Mouse (Mus musculus) left cerebral cortex, postnatal 36 days (tissue): ENCODE measurements at regions not wholly inside any gene's neighbourhood (a gene's known extent, or its start where the extent isn't known, plus 50 kb on each side); places are given as distances from the start of the nearest gene placed in this dataset.

Experiments
- DNase-seq, 2 experiments: peaks; one replicate each; pipeline ENCODE4 v3.0.0; 2021 to 2022; ENCODE audit warnings: low spot score in 2 of 2, mixed read lengths in 1 of 2
- intact Hi-C: fragments of 180-260 bp; cut with DNase I; formaldehyde crosslinking; loops from one replicate; pipeline ENCODE4 v1.15.1; 2025

DNA sequence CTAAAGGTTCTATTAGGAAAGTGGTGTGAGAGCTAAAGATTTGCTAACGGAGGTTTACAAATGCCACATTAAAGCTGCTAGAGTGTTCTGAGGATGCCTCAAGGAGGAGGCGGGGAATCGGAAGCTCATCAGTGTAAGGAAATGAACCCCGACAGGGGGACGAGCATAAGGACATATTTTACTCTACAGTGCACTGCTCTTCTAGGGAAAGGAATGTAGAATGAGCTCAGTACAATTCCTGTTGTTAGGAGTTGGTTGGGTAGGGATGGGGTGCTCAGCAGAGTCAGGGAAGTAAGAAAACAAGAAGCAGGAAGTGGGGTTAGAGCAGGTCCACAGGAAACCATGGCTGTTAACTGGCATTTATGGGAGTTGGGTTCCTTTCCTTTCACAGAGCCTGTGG is 54.6 kb downstream of the Mex3b start:
- intact Hi-C loops: loop anchor here (5.0 kb wide), 1 partner anchor 71 kb away; no protein-coding TSS in a partner anchor
- no peak for DNase-seq

DNA sequence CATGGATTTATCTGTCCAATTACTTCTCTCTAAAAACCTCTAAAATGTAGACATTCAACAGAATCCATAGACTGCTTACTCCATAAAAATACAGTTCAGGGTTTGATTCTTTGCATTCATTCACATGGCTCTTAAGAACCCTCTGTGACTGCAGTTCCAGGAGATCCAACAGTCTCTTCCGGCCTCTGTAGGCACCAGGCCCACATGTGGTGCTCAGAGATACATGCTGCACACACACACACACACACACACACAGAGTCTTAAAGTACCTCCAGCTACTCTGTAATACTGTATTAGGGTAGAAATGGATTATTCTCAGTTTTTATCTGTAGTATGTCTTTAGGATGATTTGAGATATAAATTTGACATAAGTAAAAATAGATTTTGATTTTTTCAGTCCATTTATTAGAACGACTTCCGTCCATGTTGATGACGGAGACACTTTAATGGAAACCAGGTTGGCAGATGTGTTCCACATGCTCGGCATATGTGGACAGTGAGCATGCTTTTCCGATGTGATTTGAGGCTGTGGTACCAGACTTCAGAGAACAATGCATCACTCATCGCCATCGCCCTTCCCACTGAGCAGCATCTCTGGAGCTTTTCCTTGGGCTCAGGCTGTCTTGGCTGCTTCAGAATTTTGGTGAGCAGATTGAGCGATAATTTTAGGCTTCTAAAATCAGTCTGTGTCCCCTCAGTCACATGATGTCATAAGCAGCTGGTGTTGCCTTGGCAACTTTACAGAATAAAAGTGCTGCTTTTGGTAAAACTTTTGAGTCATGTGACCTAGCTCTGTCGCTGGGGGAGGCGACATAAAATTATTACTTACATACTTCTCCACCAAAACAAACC is 56.3 kb downstream of the Mex3b start:
- DNase-seq: peak; percentile 77 to 82
- intact Hi-C loops: loop anchor here (1.0 to 5.0 kb wide), 2 partner anchors 57 to 69 kb away; no protein-coding TSS in a partner anchor

DNA sequence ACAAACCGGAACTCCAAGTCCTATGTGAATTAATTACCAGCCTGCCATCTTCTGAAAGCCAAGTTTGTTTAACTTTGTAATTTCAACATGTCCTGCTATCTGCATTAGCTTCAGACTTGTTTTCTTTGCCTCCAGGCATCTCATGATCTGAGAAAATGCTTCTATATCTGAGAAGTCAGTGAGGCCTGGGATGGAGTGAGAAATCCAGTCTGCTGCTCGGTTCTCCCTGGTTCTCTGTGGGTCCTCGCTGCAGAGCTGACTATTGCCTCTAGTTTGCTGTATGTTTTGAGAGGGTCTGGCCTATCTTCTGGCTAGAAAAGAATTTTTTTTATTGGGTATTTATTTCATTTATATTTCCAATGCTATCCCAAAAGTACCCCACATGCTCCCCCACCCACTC is 57.0 kb downstream of the Mex3b start:
- intact Hi-C loops: loop anchor here (5.0 kb wide), 1 partner anchor 68 kb away; no protein-coding TSS in a partner anchor
- no peak for DNase-seq

DNA sequence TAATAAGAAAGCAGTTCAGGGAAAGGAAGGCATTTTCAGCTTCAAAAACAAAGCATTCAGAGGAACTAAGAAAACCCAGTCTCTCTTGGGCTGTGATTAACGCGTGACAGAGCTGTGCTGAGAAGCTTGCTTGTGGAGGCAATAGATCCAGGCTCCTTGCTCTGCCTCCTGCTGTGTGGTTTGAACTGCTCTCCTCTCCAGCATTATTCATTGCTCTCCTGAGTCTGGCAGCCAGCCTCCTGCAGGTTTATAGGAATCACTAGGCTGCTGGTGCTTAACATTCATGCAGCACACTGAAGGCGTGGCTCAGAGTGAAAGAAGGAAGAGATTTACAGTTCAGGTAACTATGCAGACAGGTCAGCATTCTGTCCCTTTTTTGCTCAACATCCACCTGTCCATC is 71.2 kb downstream of the Mex3b start:
- intact Hi-C loops: no loop called here
- no peak for DNase-seq

DNA sequence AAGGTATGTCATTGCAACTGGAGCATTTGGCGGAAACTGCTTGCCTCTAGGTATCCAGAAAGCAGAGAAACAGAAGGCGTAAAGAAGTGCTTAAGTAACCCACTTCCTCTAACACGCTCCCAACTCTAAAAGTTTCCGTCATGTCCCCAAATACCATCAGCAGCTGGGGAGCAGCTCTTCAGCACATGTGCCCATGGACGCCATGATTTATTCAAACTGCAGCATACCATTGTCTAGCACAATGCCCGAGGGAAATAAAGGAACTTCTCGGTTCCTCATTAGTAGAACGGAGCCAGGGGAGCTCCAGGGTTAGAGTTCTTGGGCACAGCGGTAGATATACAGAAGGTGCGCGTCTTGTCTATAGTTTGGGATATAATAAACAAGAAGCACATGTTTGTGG is 72.4 kb downstream of the Mex3b start:
- no peak for DNase-seq
- intact Hi-C loops: no loop called here

DNA sequence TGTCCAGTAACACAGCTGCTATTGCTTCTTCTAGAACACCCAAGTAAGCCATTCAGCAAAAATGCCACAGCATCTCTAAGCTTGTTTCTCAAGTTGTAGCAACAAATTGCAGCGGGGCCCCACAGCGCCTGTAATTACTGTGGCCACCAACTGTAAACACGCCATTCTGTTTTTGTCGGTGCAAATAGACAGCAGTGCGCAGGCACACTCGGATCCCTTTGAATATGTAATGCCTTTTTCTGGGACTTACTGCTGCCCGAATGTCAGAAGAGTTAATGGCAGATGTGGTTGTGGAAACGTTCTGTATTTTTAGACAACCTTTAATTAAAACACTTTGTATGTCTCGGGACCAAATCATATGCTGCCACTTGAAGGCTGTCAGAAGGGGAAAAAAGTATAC is 76.2 kb downstream of the Mex3b start:
- intact Hi-C loops: no loop called here
- peak in 1 of 2 experiments; percentile 20 for DNase-seq

DNA sequence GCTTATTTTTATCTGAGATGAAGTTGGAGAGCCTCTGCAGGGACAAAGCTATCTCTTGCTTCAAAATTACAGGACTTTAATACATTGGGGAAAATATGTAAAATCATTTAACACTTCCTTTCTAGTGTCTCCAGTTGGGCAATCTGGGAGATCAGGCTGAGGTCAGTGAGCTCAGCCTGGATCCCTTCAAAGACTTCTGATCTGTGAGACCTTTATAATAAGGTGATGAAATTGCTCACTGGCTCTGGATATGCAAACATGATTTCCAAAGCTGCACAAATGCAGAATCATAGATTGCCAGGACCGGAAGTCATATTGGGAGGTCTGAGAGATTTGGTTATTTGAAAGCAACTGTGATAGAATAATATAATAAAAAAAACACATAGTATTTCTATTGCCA is 76.7 kb downstream of the Mex3b start:
- intact Hi-C loops: no loop called here
- DNase-seq: no peak

DNA sequence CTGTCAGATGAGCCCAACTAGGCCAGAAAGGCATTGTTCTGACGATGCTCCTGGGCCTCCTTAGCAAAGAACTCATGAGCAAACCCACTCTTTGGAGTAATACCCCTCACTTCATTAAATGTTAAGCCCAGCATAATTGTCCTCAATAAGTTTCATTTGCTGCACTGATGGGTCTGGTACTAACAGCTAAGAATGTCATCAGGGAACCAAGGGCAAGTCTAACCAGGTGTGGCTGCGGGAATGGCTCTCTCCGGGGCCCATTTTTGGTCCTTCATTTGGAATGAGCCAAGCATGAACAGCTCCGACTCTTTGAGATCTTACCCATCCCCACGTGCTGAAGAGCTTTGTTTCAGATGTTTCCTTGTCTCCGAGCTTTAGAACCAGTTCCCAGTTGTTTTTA is 82.2 kb downstream of the Mex3b start:
- no peak for DNase-seq
- intact Hi-C loops: no loop called here

DNA sequence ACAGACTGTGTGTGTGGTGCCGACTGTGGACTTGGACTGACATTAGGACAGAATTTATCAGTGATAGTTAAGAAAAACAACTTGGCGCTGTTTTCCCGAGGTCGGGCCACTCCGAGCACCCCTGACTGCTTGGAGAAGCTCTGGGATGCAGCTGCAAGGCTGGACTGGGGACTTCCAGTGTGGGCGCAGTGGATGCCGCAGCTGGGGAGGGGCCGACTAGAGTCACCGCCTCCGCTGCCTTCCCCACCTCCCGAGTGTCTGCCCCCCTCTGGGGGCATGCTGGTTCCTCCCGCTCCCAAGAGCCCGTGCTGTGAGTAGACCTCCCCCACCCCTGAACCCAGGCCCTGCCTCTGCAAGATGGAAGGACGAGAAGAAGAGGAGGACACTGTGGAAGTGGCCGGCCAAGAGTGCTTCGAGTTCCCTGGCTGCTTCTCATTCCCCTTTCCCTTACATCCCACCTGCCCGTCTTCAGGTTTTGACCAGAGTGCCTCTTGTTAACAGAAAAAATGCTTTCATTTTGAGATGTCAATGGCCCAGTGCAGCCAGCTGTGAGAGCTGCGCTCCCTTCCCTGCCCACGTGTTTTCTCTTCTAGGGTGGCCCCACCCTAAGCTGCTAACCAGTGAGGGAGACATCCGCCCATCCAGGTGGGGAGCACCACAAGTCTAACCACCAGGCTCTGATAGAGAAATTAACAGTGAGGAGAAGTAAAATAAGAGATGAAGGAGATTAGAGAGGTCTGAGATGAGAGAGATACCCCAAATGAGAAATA is 90.3 kb downstream of the Mex3b start:
- DNase-seq: no peak
- intact Hi-C loops: no loop called here

DNA sequence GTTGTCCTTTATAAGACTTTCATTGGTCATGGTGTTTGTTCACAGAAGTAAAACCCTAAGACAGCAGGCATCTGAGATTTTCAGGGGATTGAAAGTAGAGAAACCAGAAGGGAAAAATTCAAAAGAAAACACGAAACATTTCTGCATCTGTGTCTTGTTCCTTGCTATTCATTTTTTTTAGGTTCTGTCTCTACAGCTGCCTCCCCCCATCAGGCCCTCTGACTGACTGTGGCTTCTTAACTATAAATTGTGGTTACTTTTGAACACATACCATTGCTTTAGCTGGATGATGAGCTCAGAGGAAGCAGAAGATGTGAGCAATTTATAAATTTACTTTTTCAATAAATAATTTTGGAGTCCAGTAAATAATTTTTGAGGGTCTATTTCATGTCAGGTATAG is 103.5 kb downstream of the Mex3b start:
- no peak for DNase-seq
- intact Hi-C loops: no loop called here

DNA sequence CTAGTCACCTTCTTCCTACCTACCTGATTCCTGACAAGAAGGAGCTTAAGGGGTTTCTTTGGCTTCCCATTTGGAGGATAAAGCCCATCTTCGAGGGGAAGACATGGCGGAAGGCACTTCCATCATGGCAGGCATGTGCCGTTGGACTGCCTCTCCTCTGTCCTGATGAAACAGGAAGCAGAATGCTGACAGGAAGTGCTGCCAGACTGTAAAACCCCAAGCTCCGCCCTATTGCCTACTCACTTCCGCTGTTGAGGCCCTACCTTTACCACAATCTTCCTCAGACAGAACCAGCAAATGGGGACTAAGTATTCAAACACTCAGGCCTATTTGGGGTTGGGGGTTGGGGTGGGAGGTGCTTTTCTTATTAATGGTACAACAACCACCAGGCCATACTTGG is 104.1 kb downstream of the Mex3b start:
- intact Hi-C loops: no loop called here
- no peak for DNase-seq

DNA sequence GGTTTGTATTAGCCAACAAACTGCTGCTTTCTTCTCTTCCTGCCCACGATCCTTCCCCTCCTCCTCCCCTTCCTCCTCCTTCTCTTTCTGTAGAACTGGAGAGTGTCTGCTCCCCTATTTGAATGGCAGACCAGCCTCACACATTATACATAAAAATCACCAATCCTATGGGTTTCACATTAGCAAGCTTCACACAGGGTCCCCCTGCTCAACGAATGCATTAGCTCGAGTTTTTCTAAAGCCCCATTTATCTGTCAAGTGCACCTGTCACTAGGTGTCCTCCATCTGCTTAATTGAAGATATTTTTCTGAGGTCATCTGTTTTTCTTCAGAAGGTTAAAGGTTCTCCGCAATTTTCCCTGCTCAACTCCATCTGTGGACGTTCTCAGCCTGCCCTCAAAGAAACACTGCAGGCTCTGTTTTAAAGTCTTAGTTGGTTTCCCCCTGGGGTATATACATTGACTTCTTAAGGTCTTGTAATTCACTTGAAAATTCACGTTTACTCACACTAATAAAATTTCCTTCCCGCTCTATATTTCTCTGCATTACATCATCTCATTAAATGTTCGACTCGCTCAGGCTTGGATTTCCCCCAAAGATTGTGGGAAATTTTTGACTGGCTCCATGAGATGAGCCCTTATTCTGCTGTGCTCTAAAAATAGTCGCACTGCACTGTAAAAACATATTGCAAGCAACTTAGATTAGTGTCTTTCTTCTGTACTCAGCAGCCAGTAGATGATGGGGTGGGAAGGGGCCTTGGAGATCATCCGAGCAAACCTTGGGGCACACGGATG is 105.3 kb downstream of the Mex3b start:
- no peak for DNase-seq
- intact Hi-C loops: no loop called here

DNA sequence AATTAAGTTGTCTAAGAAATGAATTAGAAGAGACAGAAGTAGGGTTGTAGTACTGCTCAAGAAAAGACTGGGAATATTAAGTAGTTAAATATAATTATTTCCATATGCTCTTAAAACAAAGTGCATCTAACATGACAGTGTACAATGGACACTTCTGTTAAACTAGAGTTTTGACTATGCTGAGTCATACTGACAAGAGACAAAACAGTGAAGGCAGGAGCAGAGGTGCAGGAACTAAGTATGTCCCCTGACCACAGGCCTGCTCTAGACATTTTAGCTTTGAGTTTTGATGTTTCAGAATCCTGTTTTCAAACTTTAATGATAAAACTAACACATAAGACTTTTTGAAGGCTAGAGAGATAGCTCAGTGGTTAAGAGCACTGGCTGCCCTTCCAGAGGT is 123.6 kb downstream of the Mex3b start:
- intact Hi-C loops: loop anchor here (5.0 kb wide), 2 partner anchors 68 to 392 kb away; no protein-coding TSS in a partner anchor
- DNase-seq: no peak

DNA sequence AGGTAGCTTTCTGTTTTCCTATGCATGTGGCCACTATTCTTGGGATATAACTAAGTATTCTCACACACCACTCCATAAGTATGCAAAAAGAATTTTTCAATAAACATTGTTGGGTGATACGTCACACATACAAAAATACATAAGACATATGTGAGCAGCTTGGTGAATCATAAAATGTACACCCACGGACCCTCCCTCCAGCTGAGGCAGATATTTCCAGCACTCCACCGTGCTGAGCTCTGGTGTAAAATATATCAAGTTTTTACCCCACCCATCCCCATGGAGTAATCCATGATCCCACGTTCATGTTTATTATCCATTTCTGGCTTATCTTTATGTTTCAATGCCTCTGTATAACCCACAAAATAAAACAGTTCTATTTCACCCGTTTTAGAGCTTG is 126.0 kb downstream of the Mex3b start:
- intact Hi-C loops: loop anchor here (5.0 kb wide), 2 partner anchors 71 to 389 kb away; no protein-coding TSS in a partner anchor
- DNase-seq: peak; percentile 36 to 52

DNA sequence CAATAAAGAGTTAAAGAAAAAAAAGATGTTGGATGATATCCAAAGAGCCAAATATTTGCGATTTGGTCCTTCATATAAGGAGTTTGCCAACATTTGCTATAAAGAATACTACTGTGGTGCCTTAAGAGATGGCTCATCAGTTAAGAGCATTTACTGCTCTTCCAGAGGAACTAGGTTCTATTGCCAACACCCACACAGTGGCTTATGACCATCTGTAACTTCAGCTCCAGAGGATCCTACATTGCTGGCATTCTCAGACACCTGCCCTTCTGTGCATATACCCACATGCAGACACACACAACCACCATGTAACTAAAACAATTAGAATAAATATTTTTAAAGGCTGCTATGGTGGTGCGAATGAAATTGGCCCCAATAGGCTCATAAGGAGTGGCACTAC is 131.7 kb downstream of the Mex3b start:
- no peak for DNase-seq
- intact Hi-C loops: no loop called here

DNA sequence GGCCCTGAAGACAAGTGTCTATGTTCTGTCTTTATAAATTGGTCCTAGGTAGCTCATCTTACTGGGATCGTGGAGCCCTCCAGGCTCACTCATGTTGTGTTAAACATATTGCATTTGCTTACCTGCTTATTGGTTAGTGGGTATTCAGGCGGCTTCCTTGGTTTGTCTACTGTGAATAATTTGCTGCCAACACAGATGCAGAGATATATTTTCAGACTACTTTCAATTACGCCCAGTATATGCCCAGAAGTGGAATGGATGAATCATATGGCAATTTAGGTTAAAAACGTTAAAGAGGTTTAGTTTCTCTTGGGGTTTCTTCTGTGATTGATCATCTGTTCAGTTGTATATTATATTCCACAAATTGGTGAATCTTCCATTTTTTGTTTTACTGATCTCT is 140.4 kb downstream of the Mex3b start:
- intact Hi-C loops: no loop called here
- DNase-seq: no peak

DNA sequence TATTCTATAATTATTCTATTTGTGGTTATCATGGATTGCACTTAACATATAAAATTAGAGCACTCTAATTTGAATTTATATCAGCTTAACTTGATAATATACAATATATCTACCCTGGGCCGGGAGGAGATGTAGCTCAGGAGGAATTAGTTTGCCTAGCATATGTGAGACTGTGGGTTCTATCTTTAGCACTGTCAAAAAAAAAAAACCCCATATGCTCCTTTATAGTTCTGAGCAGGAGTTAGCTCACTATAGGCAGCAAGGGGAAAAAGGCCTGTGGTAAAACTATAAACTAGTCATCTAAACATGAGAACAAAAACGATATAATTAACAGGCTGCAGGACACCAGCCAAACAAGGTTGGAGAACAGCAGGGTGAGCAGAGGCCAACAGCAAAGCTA is 145.0 kb downstream of the Mex3b start:
- intact Hi-C loops: loop anchor here (5.0 kb wide), 1 partner anchor 145 kb away; the partner anchor contains the start of gene Mex3b
- DNase-seq: peak in 1 of 2 experiments; percentile 13

DNA sequence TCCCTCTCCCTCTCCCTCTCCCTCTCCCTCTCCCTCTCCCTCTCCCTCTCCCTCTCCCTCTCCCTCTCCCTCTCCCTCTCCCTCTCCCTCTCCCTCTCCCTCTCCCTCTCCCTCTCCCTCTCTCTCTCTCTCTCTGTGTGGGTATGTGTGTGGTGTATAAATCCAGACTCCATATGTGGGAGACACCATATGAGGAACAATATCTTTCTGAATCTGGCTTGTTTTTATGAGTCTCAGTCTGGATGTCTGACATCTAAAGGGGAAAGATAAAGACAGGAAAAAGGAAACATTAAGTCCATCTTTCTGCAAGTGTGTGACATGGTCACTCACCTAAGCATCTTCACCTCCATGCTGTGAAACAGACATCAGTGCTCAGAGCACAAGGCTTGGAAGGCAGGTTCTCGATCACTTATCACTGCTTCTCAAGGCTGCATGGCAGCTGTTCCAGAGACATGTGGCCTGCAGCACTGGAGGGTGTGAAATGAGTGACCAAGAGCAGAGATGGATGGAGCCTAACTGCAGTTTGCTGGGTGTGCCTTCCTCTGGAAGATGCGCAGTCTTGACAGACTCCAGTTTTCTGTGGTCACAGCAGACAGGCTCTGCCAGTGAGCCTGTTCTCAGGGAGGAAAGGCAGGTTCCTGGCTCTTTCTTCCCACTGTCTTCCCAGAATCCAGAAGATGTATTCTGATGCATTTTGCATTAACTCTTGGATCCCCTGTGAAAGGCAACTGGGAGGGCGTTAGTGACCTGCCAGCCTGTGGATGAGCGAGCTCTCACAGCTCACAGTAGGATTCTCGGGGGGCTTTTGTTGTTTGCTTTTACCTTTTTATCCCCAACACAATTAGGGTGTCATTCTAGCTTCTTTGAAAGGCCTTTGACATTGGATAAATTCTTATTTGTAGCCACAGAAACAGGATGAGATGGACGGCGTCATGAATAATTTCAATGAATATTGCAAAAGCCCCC is 147.9 kb downstream of the Mex3b start:
- DNase-seq: peak; percentile 21 to 44
- intact Hi-C loops: loop anchor here (5.0 kb wide), 1 partner anchor 148 kb away; the partner anchor contains the start of gene Mex3b

DNA sequence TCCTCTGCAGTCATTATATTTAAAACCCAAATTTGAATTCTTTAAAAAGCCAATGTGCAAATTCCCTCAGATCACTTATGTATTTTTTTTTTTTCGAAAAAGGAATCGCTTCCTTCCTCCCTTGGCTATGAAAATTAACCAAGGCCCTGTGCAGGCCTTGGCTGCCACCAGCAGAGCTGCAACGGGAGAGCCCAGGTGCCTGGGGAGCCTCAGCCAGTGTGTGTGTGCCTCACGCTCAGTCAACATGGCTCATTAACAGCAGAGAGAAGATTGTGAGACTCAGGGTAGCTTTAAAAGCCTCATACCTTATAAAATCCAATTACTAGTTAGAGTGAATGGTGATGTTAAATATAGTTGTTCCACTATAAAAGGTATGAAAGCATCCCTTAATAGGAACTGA is 148.6 kb downstream of the Mex3b start:
- intact Hi-C loops: no loop called here
- peak in 1 of 2 experiments; percentile 25 for DNase-seq
